Mouse (Mus musculus) bone marrow macrophage, adult 2 months (primary cell): ENCODE measurements around the gene Jak3.

Experiments
- CTCF ChIP-seq: IDR thresholded peaks from 2 replicates; pipeline ENCODE4 v1.5.1; 2012; ENCODE audit warnings: low read depth, mild to moderate bottlenecking, low read length, moderate library complexity
- POLR2A ChIP-seq: IDR thresholded peaks from 2 replicates; pipeline ENCODE4 v1.6.1; 2012; ENCODE audit warnings: mild to moderate bottlenecking, low read depth, low read length, borderline replicate concordance

- TF ChIP-seq POLR2A: no peak
- no peak for TF ChIP-seq CTCF
These were observed 30.6 kb upstream of the Jak3 start for GRCm38 (mm10) chr8:71645510-71645909.
